Mouse (Mus musculus) mouse embryonic stem cell (cell line): Measurements from ENCODE around the gene Ptpn14.

ENCODE experiments used
- in situ Hi-C, 2 experiments: fragments of 300-500 bp; cut with MboI; formaldehyde crosslinking; loops; 1 replicate in 1 of 2; 3 replicates in 1 of 2; pipeline ENCODE4 v1.14.3; 2019 to 2020; ENCODE audit warnings: low sequenced_read_pairs in 2 of 2, low pct_unique_long_range_greater_than_20kb in 1 of 2, mixed read lengths in 1 of 2; ENCODE audit not compliant: unreplicated experiment in 1 of 2

Gene Ptpn14

GRCm38 (mm10) chr1:189791534-189792217, 63.6 kb downstream of the Ptpn14 start:
- in situ Hi-C loops = no loop called here

DNA sequence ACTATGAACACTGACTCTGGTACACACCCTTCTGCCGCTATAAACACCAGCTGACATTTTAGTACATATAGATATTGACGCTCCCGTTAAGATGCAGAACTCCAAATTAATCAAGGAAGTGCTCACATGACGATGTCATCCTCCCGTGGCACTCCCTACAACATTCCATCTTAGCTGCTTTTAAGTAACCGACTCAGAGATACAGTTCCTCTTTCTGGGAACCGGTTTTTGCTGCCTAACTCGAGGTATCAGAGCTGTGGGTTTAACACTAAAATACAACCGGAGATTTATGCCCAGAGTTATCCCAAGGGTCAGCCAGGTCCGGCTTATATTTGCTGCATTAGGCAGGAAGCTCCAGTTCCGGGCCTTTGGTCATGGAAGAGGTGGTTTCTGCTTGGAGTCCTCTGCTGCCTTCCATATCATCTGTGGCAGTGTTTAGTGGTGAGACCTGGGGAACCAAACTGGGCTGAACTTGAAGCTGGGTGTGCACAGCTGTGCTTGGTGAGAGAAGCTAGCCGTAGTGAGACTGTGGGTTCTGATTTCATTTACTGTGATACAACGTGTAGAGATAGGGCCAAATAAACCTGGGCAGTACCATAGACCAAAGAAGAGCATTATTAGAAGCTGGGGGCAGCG, 64.6 kb downstream of the Ptpn14 start:
- in situ Hi-C loops = no loop called here

- in situ Hi-C loops = no loop called here
Observed at GRCm38 (mm10) chr1:189798949-189799348, 70.9 kb downstream of the Ptpn14 start.

- in situ Hi-C loops = no loop called here
Observed at GRCm38 (mm10) chr1:189800211-189800961, 72.3 kb downstream of the Ptpn14 start.

DNA sequence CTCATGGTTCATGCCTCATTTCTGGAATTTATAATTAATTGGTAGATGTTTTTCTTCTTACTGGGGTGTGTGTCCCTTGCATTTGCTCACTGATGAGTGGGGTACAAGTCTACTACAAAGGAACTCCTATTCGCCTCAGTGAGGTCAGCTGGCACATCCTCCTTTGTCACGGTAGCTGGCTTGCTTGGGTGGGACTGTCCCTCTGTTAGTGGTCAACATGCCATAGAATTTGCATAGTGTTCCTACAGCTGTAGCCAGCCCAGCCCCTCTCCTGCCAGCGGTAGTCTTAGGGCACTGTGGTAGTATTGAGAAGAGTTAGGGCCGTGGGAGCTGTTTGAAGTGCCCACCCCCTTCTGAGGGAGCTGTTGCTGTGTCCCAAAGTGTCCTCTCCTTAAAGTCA, 73.2 kb downstream of the Ptpn14 start:
- in situ Hi-C loops = no loop called here

DNA sequence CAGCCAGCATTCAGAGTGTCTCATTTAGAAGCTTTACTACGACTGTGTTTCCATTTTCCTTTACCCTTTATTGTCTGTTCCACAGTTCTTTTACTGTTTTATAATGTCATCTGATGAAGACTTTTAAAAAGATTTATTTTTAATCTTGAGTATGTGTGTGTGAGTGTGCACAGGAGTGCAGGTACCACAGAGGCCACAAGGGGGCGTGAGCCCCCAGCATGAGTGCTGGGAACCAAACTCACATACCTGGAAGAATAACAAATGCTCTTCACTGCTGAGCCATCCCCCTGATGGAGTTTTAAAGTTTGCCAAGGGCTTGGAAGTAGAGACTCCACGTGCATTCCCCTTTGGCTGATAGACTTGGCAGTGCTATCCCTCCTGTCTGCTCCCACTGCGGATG, 74.5 kb downstream of the Ptpn14 start:
- in situ Hi-C loops = no loop called here

DNA sequence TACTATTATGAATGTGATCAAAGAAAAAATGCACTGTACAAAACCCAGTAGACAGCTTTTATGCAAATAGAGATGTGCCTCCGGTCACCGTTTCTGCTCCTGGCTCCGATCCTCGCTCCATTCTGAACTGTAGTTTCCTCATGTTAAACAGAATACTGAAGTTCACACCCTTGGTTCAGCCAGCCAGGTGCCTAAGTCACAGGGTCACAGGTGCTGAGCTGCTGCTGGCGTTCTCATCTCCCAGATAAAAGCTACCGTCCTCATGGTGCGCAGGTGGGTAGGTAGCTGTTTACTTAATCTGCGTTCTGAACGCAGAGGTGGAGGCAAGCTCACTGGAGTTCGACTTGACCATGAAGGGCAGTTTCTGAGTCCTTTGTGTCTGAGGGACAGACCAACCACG, 75.7 kb downstream of the Ptpn14 start:
- in situ Hi-C loops = no loop called here

DNA sequence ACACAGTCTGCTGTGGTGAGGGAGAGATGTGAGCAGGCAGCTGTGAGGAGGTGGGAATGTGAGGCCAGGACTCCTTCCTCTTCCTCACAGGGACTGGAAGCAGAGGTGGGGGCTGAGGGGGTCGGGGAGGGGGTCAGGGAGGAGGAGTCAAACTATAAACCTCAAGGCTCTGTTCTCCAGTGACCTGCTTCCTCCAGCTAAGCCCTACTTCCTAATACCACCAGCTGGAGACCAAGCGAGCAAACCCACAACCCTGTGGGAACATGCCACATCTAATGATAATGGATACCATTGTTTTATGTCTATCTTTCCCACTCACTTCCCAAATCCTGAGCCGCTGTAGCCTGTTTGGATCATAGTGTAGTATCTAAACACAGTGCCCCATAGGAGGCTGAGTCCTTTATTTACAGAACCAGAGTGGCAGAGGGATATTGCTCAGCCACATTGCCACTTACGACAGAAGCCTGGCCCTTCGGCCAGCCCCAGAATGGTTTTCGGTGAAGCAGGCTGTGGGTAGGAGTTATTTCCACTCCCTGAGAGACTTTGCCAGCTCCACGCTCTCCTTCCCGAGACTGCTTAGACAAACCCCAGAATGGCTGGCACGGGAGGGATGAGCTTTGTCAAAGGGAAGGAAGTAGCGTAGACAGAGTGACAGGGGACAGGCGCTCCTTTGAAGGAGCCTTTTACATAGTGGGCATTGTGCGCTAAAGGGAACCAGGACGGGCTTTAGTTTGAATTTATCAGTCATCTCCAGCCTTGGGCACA, 78.6 kb downstream of the Ptpn14 start:
- in situ Hi-C loops = no loop called here

DNA sequence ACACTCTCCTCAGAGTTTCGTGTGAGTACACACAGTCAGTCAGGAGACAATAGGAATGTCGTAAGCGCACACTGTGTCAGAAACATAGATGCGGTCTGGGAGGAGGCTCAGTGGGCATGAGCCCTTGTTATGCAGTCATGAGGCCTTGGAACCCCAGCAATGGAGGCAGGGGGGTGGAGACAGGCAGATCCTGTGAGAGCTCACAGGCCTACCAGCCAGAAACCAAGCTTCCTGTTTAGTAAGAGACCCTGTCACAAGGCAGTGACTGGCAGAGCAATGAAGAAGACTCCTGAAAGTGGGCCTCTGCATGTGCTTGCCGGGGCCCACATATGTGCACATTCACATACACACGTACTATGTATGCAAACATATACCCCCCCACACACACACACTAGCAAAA, 79.9 kb downstream of the Ptpn14 start:
- in situ Hi-C loops = no loop called here

DNA sequence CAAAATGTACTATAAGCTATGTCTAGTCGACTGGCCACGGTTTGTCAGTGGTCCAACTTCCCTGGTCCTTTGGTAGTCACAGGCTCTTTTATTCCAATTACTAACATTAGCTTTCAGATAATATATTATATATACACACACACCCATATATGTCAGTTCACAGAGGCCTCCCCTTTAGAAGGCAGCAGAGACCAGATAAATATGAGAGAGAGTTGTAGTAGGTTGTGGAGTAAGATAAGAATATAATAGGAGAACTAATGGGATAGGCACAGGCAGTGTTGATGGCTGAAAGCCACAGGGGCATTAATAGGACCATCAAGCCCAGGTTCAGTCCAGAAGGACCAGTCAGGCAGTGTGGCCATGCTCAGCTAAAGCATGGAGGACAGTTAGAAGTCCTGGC, 80.4 kb downstream of the Ptpn14 start:
- in situ Hi-C loops = no loop called here

- in situ Hi-C loops = no loop called here
Observed at GRCm38 (mm10) chr1:189811778-189812177, 83.7 kb downstream of the Ptpn14 start.

- in situ Hi-C loops = no loop called here
Observed at GRCm38 (mm10) chr1:189814385-189814784, 86.3 kb downstream of the Ptpn14 start.

DNA sequence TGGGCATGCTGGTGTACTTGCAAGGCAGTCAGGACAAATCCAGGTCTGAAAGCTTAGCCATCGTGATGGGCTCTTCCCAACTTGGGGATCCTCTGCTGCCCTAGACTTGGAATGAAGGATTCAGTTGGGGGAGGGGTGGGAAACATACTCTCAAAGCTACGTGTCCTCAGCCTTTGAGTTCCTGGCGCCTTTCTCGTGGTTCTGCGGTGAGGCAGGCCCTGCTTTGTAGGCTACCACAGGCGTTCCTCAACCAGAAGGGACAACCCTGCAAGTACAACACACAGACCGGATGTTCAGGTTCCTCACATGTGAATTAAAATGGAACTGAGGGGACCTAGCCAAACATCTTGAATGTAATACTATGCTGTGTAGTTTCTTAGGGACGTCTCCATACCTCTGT, 89.0 kb downstream of the Ptpn14 start:
- in situ Hi-C loops = no loop called here

DNA sequence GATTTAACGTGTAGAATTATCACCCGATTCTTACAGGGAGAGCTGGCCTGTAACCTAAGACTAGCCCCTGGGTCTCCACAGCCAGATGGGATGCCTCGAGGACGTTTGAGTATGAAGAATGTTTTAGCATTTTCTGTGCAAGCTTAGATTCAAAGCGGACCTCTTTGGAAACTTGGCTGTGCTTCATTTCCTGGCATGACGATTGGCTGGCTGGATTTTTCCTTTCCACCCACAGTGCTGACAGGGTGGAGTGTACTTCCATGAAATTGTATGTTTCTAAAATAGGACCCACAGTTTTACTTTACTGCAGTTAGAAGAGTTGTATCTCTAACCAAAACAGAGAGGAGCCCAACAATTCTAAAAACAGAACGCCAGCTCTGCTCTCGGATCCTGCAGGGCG, 89.7 kb downstream of the Ptpn14 start:
- in situ Hi-C loops = no loop called here

GRCm38 (mm10) chr1:189820111-189820510, 92.0 kb downstream of the Ptpn14 start:
- in situ Hi-C loops = no loop called here

DNA sequence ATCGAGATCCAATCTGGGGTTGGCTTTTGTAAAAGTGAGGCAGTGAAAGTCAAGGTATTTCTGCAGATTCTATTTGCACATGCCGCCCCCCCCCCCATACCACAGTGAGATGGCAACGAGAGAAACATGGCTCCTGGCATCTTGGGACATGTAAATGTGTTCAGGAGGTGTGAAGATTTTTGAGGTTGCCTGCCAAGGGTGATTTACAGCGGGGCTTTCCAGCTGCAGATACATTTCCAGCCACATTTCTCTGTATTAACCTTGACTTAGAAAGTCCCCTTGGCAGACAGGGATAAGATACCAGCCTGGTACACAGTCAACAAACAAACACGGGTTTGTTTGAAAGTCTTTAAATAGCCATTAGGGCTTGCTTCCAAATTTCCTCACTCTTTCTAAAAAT, 96.4 kb downstream of the Ptpn14 start:
- in situ Hi-C loops = no loop called here

DNA sequence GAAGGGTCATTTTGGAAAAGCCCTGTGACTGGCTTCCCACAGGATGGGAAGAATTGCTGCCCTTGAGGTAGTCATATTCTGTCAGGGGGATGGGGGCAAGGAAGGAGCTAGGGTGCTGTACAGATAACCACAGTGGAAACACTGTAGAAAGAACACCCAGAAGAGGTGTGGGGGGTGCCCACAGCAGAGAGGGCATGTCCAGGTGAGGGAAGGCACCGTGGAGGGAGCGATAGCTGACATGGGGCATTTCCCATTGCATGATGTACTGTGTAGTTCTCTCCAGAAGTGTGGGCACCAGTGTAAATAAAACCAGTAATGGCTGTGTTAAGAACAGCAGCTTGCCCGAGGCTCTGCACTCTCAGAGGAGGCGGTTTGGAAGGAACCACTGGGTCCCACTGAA, 102.3 kb downstream of the Ptpn14 start:
- in situ Hi-C loops = no loop called here

DNA sequence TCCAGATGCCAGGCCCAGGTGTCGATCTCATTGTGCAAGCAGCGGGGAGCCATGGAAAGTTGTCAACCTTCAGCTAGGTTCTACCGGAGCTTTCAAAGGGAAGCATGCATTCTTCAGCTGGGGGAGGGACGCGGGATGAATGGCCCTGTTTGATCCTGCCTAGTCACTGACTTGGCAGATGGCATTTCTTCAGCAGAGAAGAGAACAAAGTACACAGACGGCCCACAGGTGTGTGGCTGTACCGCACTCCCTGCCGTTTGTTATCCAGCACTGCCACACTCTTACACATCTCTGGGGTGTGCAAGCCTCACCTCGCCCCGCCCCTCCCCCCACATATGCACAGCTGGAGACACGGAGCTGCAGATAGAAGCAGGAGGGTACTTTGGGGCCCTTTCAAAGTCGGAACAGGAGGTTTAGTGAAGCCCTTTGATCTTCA, 102.7 kb downstream of the Ptpn14 start:
- in situ Hi-C loops = no loop called here

- in situ Hi-C loops = no loop called here
Observed at GRCm38 (mm10) chr1:189833351-189833750, 105.3 kb downstream of the Ptpn14 start.
